Mouse (Mus musculus) heart, postnatal 0 days (tissue): ENCODE measurements around the gene Abr. TPM values are rescaled to one million over a fixed set of nuclear protein-coding genes. Genes with fewer than 3 reads are reported as not detected.

Experiments used
- ATAC-seq: fragments of 200-750 bp; cut with Nextera tagmentation; 2 replicates; pipeline ENCODE4 v1.8.0; 2017; ENCODE audit warnings: low read depth, moderate number of reproducible peaks, moderate library complexity; ENCODE audit not compliant: insufficient read depth
- DNase-seq: peaks from one replicate; pipeline ENCODE4 v3.0.0-alpha.2; 2016; ENCODE audit warnings: low spot score
- H3K27ac ChIP-seq: fragments of 300-500 bp; sonication (generic); 2 replicates; pipeline ENCODE4 v1.5.1; 2014; ENCODE audit warnings: low read depth, mild to moderate bottlenecking
- H3K27me3 ChIP-seq: fragments of 300-500 bp; sonication (generic); 2 replicates; pipeline ENCODE4 v1.6.1; 2014; ENCODE audit warnings: low read length, mixed read lengths; ENCODE audit not compliant: control insufficient read depth, insufficient read depth
- H3K36me3 ChIP-seq: fragments of 300-500 bp; sonication (generic); replicated peaks from 2 replicates; pipeline ENCODE4 v1.6.1; 2014; ENCODE audit warnings: low read length, mixed read lengths; ENCODE audit not compliant: control insufficient read depth, insufficient read depth
- H3K4me1 ChIP-seq: fragments of 300-500 bp; sonication (generic); 2 replicates; pipeline ENCODE4 v1.6.1; 2014; ENCODE audit warnings: antibody characterized with exemption; ENCODE audit not compliant: control insufficient read depth, insufficient read depth
- H3K4me2 ChIP-seq: fragments of 300-500 bp; sonication (generic); 2 replicates; pipeline ENCODE4 v1.6.1; 2014; ENCODE audit warnings: low read depth, mild to moderate bottlenecking, low read length, moderate library complexity
- H3K4me3 ChIP-seq: fragments of 300-500 bp; sonication (generic); 2 replicates; pipeline ENCODE4 v1.5.1; 2014; ENCODE audit warnings: low read depth, low read length
- H3K9ac ChIP-seq: fragments of 300-500 bp; sonication (generic); replicated peaks from 2 replicates; pipeline ENCODE4 v1.6.1; 2014; ENCODE audit warnings: low read depth, low read length, mixed read lengths
- H3K9me3 ChIP-seq: fragments of 300-500 bp; sonication (generic); replicated peaks from 2 replicates; pipeline ENCODE4 v1.6.1; 2016; ENCODE audit warnings: low read length; ENCODE audit not compliant: control insufficient read depth
- CTCF ChIP-seq: IDR thresholded peaks from 2 replicates; pipeline ENCODE4 v1.5.1; 2016; ENCODE audit warnings: antibody characterized with exemption, control low read depth, low read depth
- EP300 ChIP-seq: IDR thresholded peaks from 2 replicates; pipeline ENCODE4 v1.6.1; 2016; ENCODE audit warnings: antibody characterized with exemption, low read depth
- WGBS: fragments of 180-500 bp; shearing (Covaris S2); extraction: QIAGEN DNeasy Blood & Tissue Kit; methylation state at CpG from one replicate; pipeline ENCODE4 v1.1.7; 2014; 5-methylcytosine and 5-hydroxymethylcytosine counted together
- polyA plus RNA-seq: library from polyadenylated mRNA; unstranded; fragments of >200 nt; fragmentation: Nextera tagmentation; extraction: Ambion mirVana; gene quantifications from 2 replicates; pipeline ENCODE4 v1.2.1, GENCODE M21; 2015
- total RNA-seq: library from RNA; depleted of rRNA; stranded (reverse); fragments of >200 nt; gene quantifications from 2 replicates; pipeline ENCODE4 v1.2.3, GENCODE M21; 2014; ENCODE audit warnings: low replicate concordance

Abr gene
- total and polyA plus RNA-seq, 2 experiments from 2014 or later = 14.1 to 48.9 TPM

DNA sequence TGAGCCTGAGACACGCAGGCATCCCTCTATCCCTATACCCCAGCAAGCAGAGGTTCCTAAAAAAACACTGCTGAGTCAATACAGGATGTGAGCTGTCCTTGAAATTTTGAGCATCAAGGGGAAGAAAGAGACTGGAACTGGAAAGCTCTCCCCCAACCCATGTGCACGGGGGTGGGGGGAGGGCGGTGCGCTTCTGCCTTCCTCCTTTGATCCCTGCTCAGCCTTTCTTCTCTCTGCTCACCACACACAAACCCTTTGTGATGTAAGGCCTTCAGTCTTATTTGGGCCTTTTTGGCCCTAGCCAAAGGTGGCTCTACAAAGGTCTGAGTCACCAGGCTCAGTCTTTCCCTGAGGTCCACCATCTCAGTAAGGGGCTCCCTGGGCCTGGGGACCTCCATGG, 59.9 kb downstream of the Abr start:
- Histone ChIP-seq H3K27ac (no peak overlapping the region), H3K27me3 (no peaks in the 10 kb centered on the region), H3K4me1 (no peaks in the 10 kb centered on the region), H3K9ac (no peak overlapping the region), H3K4me3 (no peak overlapping the region), H3K4me2 (no peak overlapping the region), H3K36me3 (no peaks in the 10 kb centered on the region), H3K9me3 (no peaks in the 10 kb centered on the region)
- ATAC-seq (no peak), DNase-seq (no peak)
- WGBS = 55% methylated on average over 4 of the region's 4 CpGs
- TF ChIP-seq CTCF (no peak), EP300 (no peak)

DNA sequence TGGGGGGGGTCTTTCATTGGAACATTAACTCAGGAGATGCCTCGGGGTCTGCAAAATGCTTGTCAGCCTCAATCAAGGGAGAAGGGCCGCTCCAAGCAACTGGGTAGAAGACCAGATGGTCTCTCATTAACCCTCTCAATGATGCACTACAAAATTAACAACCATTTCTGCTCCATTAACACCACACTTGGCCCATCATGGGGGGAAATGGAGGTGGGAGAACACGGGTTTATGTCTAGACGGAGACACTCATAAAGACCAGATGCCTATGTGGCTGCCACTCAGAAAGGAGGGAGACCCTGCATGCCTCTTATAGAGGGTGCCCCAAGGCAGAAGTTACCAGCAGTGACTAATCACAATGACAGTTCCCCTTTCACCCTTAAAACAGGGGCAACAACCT, 64.3 kb downstream of the Abr start:
- no peak overlapping the region for H3K4me2 ChIP-seq
- WGBS = 80% methylated on average over 4 of the region's 4 CpGs

DNA sequence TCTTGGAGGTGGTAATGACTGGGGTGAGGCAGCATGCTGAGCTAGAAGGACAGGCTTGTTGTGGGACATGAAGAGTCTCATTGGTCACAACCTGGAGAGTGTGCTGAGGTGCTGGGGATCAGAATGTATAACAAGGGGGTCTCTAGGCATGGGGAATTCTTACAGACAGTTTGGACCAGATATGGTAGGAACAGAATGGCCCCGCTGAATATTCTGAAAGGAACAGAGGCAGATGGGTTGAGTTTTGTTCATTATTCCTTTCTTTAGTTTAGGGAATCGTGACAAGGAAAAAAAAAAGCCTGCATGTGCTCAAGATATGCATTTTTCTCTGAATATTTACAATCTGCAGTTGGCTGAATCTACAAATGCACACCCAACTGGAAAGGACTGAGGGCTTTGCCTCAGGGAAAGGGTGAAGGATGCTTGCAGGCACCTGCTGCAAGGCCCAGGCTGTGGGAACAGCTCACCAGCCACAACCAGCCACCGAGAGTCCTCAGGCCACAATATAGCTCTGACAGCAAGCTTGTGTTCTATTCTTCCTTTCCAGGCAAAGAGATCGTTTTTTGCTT, 73.9 kb downstream of the Abr start:
- WGBS = 70% methylated on average over 4 of the region's 4 CpGs
- no peak for ATAC-seq
- no peaks in the 10 kb centered on the region for H3K27me3 ChIP-seq
- H3K36me3 ChIP-seq = no peaks in the 10 kb centered on the region
- H3K4me1 ChIP-seq = no peaks in the 10 kb centered on the region
- no peak for DNase-seq
- H3K9ac ChIP-seq = no peak overlapping the region
- H3K4me3 ChIP-seq = no peak overlapping the region
- no peaks in the 10 kb centered on the region for H3K9me3 ChIP-seq
- H3K27ac ChIP-seq = no peak overlapping the region
- TF ChIP-seq EP300 (no peak), CTCF (no peak)
- H3K4me2 ChIP-seq = no peak overlapping the region

More for the DNA sequence above, 64.3 kb downstream of the Abr start:
- TF ChIP-seq CTCF = no peak
- no peak for TF ChIP-seq EP300
- no peak for DNase-seq
- Histone ChIP-seq H3K4me1 (no peaks in the 10 kb centered on the region), H3K4me3 (no peak overlapping the region), H3K36me3 (no peaks in the 10 kb centered on the region), H3K9ac (no peak overlapping the region), H3K9me3 (no peaks in the 10 kb centered on the region), H3K27me3 (no peaks in the 10 kb centered on the region), H3K27ac (no peak overlapping the region)
- no peak for ATAC-seq

DNA sequence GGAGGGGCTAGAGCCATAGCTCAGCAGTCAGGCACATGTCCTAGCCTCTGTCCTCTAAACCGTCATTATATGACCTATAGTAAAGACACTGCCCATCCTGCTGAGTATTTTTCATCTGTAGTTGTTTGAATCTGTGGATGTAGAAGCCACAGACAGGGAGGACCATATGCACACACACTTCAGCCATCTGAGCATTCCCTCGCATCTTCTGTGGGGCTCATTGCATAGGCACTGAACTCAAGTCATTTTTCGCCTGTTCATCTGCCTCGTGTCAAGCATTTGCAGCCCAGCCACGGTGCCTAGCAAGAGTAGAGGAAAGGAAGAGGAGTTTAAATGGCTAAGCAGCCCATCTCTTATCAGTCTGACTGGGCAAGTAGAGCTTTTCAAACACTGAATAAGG, 74.7 kb downstream of the Abr start:
- WGBS = 61% methylated on average over 5 of the region's 5 CpGs
- ATAC-seq = no peak

DNA sequence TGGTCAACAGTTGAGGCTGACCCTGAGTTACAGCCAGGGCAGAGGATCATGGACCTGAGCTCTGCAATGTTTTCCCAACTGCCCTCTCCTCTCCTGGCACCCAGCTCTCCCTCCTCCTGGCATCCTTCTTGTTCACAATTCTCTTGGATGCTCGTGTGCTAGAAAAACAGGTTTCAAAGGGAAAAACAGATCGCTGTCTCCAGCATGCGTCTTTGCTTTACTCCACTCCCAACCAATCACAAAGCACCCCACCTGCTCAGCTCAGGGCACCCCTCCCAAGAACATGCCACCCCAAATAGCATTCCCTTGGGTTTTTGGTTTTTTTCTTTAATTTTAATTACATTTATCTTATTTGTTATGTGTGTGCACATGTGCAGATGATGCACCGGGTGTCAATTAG, 75.7 kb downstream of the Abr start:
- ATAC-seq = no peak

More for the DNA sequence above, 74.7 kb downstream of the Abr start:
- Histone ChIP-seq H3K4me1 (no peaks in the 10 kb centered on the region), H3K9ac (no peak overlapping the region), H3K36me3 (no peaks in the 10 kb centered on the region), H3K9me3 (no peaks in the 10 kb centered on the region), H3K27me3 (no peaks in the 10 kb centered on the region), H3K4me3 (no peak overlapping the region), H3K4me2 (no peak overlapping the region), H3K27ac (no peak overlapping the region)
- no peak for TF ChIP-seq EP300
- no peak for TF ChIP-seq CTCF
- no peak for DNase-seq

DNA sequence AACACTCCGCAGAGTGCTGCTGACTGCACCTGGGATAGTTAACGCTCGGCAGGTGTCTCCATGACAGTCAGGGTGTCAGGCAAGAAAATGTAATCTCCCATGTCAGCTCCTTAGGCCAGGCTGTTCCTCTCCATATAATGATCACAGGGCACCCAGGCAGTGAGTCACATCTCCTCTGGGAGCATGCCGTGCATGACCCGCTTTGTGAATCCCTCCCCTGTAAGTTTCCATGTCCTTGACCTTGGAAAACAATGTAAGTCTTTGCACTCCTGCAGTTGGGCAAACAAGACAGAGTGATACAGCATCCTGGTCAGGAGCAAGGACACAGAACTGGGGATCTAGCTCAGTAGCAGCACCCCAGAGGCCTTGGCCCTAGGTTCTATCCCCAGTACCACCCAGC, 78.8 kb downstream of the Abr start:
- Histone ChIP-seq H3K9ac (no peak overlapping the region), H3K27me3 (no peaks in the 10 kb centered on the region), H3K9me3 (no peaks in the 10 kb centered on the region), H3K27ac (no peak overlapping the region), H3K4me3 (no peak overlapping the region), H3K4me1 (no peaks in the 10 kb centered on the region), H3K4me2 (no peak overlapping the region), H3K36me3 (no peaks in the 10 kb centered on the region)
- ATAC-seq (no peak), DNase-seq (no peak)
- TF ChIP-seq EP300 (no peak), CTCF (no peak)
- 72% methylated on average over 5 of the region's 5 CpGs for WGBS

More for the DNA sequence above, 75.7 kb downstream of the Abr start:
- H3K27me3 ChIP-seq = no peaks in the 10 kb centered on the region
- DNase-seq = no peak
- no peaks in the 10 kb centered on the region for H3K9me3 ChIP-seq
- no peaks in the 10 kb centered on the region for H3K4me1 ChIP-seq
- WGBS = 75% methylated on average over 4 of the region's 4 CpGs
- H3K27ac ChIP-seq = no peak overlapping the region
- no peaks in the 10 kb centered on the region for H3K36me3 ChIP-seq
- H3K9ac ChIP-seq = no peak overlapping the region
- TF ChIP-seq EP300 (no peak), CTCF (no peak)
- H3K4me3 ChIP-seq = no peak overlapping the region
- no peak overlapping the region for H3K4me2 ChIP-seq
